27 mouse cellular contexts compared by ENCODE assay signal in the genomic region with DNA sequence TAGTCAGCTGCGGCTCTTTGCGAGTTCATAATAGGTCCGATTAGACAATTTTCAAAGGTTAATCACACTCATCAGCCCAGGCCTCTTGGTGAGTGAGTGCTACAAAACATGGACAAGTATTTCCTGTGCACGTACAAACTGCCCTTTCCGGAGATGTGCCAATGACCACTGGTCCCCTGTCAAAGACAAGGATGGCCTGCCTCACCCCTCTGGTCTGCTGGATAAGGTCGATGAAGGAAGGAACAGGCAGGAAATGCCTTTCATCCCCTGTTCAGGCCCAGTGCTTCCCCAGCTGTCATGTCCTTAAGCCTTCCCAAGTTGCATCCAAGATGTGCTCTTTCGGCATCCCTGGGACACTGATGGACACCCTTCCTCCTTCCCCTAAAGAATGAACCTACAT.
DNase-seq lines count a peak whose midpoint lies in the region; ATAC-seq and TF ChIP-seq lines count a peak whose summit lies in the region.
"Had no signal": no experiment of that assay in that cellular context is flagged by ENCODE, and none has a peak within 500 bp of the region (broad histone marks: within the 10 kb centered on the region; RNA-seq: fewer than 3 reads in every experiment).

No protein-coding gene starts in this region.

- H3K27me3 ChIP-seq in heart, adult 2 months (ENCODE audit: control insufficient read depth, insufficient read depth, low read length), result no peaks in the 10 kb centered on the region; the same call in 1 of the 2 replicates
- H3K27me3 ChIP-seq in heart, embryonic 11.5 days (ENCODE audit: control insufficient read depth, insufficient read depth, low read length), result no peaks in the 10 kb centered on the region
- no peaks in the 10 kb centered on the region for H3K27me3 ChIP-seq in kidney, adult 2 months (replicated peaks; ENCODE audit: control insufficient read depth, insufficient read depth, low read length)
- no peaks in the 10 kb centered on the region for H3K27me3 ChIP-seq in kidney, embryonic 15.5 days
- H3K27me3 ChIP-seq: embryonic facial prominence, embryonic 13.5 days; forebrain, embryonic 15.5 days; lung, embryonic 15.5 days; Patski; stomach, embryonic 15.5 days had no signal

- TF ChIP-seq CTCF in heart, adult 2 months (IDR thresholded peaks at IDR 0.05), result no peak
- TF ChIP-seq CTCF in kidney, adult 2 months (conservative IDR thresholded peaks at IDR 0.05; ENCODE audit: insufficient read depth, insufficient read length, low read depth, low read length), result no peak

- no peak overlapping the region for H3K4me2 ChIP-seq in heart, embryonic 11.5 days
- H3K4me2 ChIP-seq in kidney, embryonic 15.5 days, result no peak overlapping the region
- H3K4me2 ChIP-seq: embryonic facial prominence, embryonic 13.5 days; forebrain, embryonic 15.5 days; hindbrain, embryonic 14.5 days; lung, embryonic 15.5 days; stomach, embryonic 15.5 days had no signal

- no peaks in the 10 kb centered on the region for H3K4me1 ChIP-seq in heart, adult 2 months (ENCODE audit: control insufficient read depth, insufficient read depth, low read length)
- H3K4me1 ChIP-seq in heart, embryonic 11.5 days (ENCODE audit: control insufficient read depth, insufficient read depth, low read length), result no peaks in the 10 kb centered on the region
- H3K4me1 ChIP-seq in kidney, adult 2 months (ENCODE audit: control insufficient read depth, insufficient read depth, low read length), result no peaks in the 10 kb centered on the region
- H3K4me1 ChIP-seq in kidney, embryonic 15.5 days, result no peaks in the 10 kb centered on the region
- H3K4me1 ChIP-seq: embryonic facial prominence, embryonic 13.5 days; forebrain, embryonic 10.5 days; forebrain, embryonic 15.5 days; lung, embryonic 15.5 days; stomach, embryonic 15.5 days had no signal

- no peak overlapping the region for H3K9ac ChIP-seq in heart, adult 2 months (ENCODE audit: low read depth, low read length)
- H3K9ac ChIP-seq in heart, embryonic 11.5 days (ENCODE audit: low read depth, low read length), result no peak overlapping the region
- no peak overlapping the region for H3K9ac ChIP-seq in kidney, embryonic 15.5 days
- H3K9ac ChIP-seq: embryonic facial prominence, embryonic 13.5 days; forebrain, embryonic 15.5 days; hindbrain, embryonic 14.5 days; lung, embryonic 15.5 days; stomach, embryonic 15.5 days had no signal

- intact Hi-C loops in heart, adult 2 months (cut with DNase I), result no loop called here

- no peak for ATAC-seq in heart, embryonic 11.5 days (replicated peaks; ENCODE audit: insufficient number of reproducible peaks, low FRiP score, low TSS enrichment)
- ATAC-seq in kidney, embryonic 15.5 days (replicated peaks; ENCODE audit: low FRiP score), result no peak
- ATAC-seq: forebrain, embryonic 15.5 days; intestine, postnatal 0 days; Patski had no signal

- H3K36me3 ChIP-seq in heart, adult 2 months (ENCODE audit: control insufficient read depth, insufficient read depth, low read length), result no peaks in the 10 kb centered on the region
- H3K36me3 ChIP-seq in heart, embryonic 11.5 days (ENCODE audit: control insufficient read depth, insufficient read depth, low read length), result no peaks in the 10 kb centered on the region
- no peaks in the 10 kb centered on the region for H3K36me3 ChIP-seq in kidney, adult 2 months (ENCODE audit: control insufficient read depth, insufficient read depth, low read length)
- no peaks in the 10 kb centered on the region for H3K36me3 ChIP-seq in kidney, embryonic 15.5 days
- H3K36me3 ChIP-seq: embryonic facial prominence, embryonic 13.5 days; forebrain, embryonic 10.5 days; forebrain, embryonic 15.5 days; lung, embryonic 15.5 days; stomach, embryonic 15.5 days had no signal

- H3K9me3 ChIP-seq in heart, embryonic 11.5 days (replicated peaks; ENCODE audit: control insufficient read depth, low read length), result no peaks in the 10 kb centered on the region
- no peaks in the 10 kb centered on the region for H3K9me3 ChIP-seq in kidney, embryonic 15.5 days (replicated peaks)
- H3K9me3 ChIP-seq: embryonic facial prominence, embryonic 13.5 days; forebrain, embryonic 10.5 days; forebrain, embryonic 15.5 days; lung, embryonic 15.5 days; stomach, embryonic 15.5 days had no signal

- H3K79me2 ChIP-seq in heart, adult 2 months (replicated peaks; ENCODE audit: control insufficient read depth, insufficient read depth, low read length), result no peaks in the 10 kb centered on the region

- H3K4me3 ChIP-seq in heart, adult 2 months, result no peak overlapping the region
- H3K4me3 ChIP-seq in heart, embryonic 11.5 days (ENCODE audit: low read depth, low read length), result no peak overlapping the region
- H3K4me3 ChIP-seq in kidney, adult 2 months (ENCODE audit: insufficient read depth, low read depth, low read length), result no peak overlapping the region
- H3K4me3 ChIP-seq in kidney, embryonic 15.5 days (replicated peaks), result no peak overlapping the region
- H3K4me3 ChIP-seq: embryonic facial prominence, embryonic 13.5 days; forebrain, embryonic 10.5 days; forebrain, embryonic 15.5 days; gastrocnemius, adult 2 months; lung, embryonic 15.5 days; stomach, embryonic 15.5 days had no signal

- peak in 1 of 2 experiments; percentile 22 for DNase-seq in heart, adult 2 months
- DNase-seq in kidney, adult 2 months, result peak; percentile 44
- peak; percentile 28 for DNase-seq in testis, postnatal 10 days (ENCODE audit: low spot score)
- no peak for DNase-seq in testis, postnatal 14 days (ENCODE audit: low spot score)
- peak; percentile 27 to 51 for DNase-seq in kidney, postnatal 25 days
- DNase-seq in cerebellum, postnatal 25 days, result no peak
- DNase-seq: adrenal gland, postnatal 14 days; cerebellum, adult 11 months; cerebellum, adult 9-10 months; gastrocnemius, adult 2 months; gastrocnemius, postnatal 36 days; liver; lung, postnatal 4 days; midbrain, embryonic 14.5 days; right cerebral cortex, postnatal 14 days; thymus, adult 18-20 months; thymus, postnatal 25 days had no signal

- TF ChIP-seq POLR2A in heart, adult 2 months (IDR thresholded peaks at IDR 0.05; ENCODE audit: insufficient read depth, low read depth, low read length), result no peak
- TF ChIP-seq POLR2A in kidney, adult 2 months (IDR thresholded peaks at IDR 0.05; ENCODE audit: low read depth, low read length), result no peak

- H3K27ac ChIP-seq in heart, adult 2 months, result no peak overlapping the region
- no peak overlapping the region for H3K27ac ChIP-seq in heart, embryonic 11.5 days (ENCODE audit: low read depth, low read length)
- H3K27ac ChIP-seq in kidney, adult 2 months (ENCODE audit: insufficient read depth, low read depth, low read length), result no peak overlapping the region
- no peak overlapping the region for H3K27ac ChIP-seq in kidney, embryonic 15.5 days
- H3K27ac ChIP-seq: embryonic facial prominence, embryonic 13.5 days; forebrain, embryonic 10.5 days; forebrain, embryonic 15.5 days; gastrocnemius, adult 2 months; hindbrain, embryonic 14.5 days; lung, embryonic 15.5 days; stomach, embryonic 15.5 days had no signal

- 0 out of 2 replicates have a peak, but pooled peaks have one; percentile 7 for TF ChIP-seq EP300 in heart, adult 2 months (IDR thresholded peaks at IDR 0.05; ENCODE audit: insufficient read depth, low read depth, low read length)

- WGBS in heart, adult 2 months, result 57% methylated on average over 7 of the region's 7 CpGs
- 73% methylated on average over 7 of the region's 7 CpGs for WGBS in heart, embryonic 11.5 days (ENCODE audit: insufficient replicate concordance)
- WGBS in kidney, adult 2 months, result 65% methylated on average over 7 of the region's 7 CpGs
- 80% methylated on average over 7 of the region's 7 CpGs for WGBS in kidney, embryonic 15.5 days

Comparison
In these comparisons a context has a peak if more than half of its experiments do, and no peak if none do; other contexts are left out.
1. DNase-seq: peak in kidney, adult 2 months (single experiment), testis, postnatal 10 days (single experiment) and kidney, postnatal 25 days (2 of 2); none in testis, postnatal 14 days (single experiment) and cerebellum, postnatal 25 days (0 of 2).